Mouse (Mus musculus): Measurements from ENCODE around the gene Rab20.
"Not testable (repeated sequence)": the region's sequence is repeated elsewhere in the genome, so short reads cannot be mapped to it uniquely, and the experiment has no call there.

Rab20 gene

DNA sequence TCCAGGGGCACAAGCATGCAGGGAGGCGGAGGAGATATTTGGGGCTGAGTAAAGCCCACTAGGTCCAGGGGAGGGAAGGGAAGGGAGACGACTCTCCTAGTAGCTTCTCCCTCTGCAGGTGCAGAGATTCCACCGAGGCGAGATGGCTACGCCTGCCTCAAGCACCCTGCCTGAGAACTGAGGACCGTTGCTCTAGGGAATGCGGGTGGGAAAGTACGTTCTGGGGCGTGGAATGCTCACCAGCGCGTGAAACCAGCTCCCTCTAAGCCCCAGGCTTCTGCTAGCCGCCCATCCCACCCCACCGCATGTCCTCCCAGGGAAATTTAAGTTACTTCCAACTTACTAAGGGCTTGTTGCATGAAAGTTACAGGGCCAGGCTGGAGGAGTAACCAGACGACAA is 1.1 kb upstream of the Rab20 start:
- no peak for DNase-seq (ENCODE audit: low spot score)

DNA sequence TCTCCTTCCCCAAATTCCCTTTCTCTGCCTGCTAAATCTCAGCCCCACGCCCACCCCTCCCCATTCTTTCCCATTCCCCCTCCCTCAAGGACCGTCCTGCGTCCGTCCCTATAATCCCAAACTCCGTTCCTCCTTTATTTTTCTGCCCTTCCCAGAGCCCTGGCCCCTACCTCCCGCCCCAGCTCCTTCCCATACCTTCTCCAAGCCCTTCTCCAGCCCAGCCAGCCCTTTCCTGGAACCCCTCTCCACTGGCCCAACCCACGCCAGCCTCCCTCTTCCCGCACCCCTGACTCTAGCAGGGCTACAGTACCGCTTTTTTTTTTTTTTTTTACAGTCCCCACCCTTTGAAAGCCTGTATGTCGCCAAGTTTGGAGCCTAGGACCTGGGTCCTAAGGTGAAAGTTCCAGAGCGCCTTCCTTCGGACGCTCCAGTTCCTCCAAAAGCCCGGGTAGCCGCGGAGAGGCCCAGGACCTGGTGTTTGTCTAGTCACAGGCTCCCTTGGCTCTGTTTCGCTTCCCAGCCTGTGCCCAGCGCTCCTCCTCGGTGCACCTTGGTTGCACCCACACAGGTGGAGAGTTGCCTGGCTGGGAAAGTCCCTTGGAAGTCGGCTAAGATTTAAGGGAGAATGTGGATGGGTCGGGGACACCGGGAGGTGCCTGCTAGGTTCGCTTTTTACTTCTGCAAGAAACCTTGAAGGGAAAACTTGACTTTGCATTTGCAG is 457 bp upstream of the Rab20 start:
- DNase-seq (ENCODE audit: low spot score), result no peak

DNA sequence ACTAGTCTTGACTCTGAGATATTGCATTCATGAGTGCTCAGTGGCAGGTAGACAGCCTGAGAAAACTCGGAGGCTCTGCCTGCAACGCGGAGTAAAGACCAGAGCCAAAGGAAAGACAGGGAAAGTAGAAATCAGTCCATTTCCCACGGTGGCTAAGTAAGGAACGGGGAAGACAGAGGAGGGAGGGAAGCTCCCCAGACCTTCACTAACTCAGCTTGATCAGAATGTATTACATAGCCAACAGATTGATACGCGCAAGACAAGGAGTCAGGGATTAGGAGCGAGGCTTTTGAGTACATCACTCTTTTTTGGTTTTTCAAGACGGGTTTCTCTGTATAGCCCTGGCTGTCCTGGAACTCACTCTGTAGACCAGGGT is 1.3 kb downstream of the Rab20 start:
- DNase-seq (ENCODE audit: low spot score), result no peak

DNA sequence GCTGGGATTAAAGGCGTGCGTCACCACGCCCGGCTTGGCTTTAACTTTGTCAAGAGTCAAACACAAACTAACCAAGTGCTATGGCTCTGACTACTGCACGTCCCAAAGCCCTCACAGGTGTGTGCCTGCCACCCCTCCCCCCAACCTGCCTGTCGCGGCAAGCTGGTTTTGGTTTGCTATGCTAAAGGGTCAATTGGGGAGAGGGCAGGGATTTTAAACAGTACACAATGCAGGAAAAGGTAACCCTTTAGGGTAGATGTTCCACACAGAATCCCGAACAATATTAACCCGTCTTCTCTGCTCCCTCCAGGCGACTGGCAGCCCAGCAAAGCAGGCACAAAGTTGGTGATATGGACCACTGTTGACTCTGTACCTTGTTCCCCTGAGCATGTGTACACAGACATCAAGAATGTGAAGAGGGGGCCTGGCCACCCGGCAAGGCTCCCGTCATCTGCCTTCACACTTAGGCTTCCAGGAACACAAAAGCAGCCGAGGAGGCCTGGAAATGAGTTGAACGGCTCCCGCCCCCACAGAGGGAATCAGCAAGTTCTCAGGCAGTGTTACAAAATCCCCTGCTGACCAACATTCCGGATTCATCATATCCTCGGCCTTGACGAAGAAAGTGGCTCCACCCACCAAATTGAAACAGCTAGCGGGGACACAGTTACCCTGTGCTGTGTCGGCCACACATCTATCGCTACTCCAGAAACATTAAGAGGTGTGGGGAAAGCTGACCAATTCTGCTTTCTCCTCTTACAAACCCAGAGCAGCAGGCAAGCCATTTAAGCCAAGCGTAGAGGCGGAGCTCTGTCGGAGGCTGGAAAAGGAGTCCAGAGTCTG is 2.0 kb downstream of the Rab20 start:
- DNase-seq (ENCODE audit: low spot score), result peak; percentile 70

DNA sequence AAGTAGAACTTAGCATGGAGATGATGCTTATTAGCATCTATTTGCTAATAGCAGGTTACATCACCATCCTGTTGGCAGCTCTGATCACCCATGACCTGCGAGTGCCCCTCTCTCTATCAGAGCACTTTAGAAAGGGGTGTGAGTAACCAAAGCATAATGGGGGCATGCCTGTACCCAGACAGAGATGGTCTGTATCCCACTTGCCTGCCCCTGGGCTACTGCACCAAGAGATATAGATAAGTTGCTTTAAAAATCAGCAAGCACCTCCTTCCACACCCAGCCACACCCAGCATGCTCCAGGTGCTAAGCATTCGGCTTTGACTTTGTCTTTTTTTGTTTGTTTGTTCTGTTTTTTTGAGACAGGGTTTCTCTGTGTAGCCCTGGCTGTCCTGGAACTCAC is 2.6 kb downstream of the Rab20 start:
- no peak for DNase-seq (ENCODE audit: low spot score)

DNA sequence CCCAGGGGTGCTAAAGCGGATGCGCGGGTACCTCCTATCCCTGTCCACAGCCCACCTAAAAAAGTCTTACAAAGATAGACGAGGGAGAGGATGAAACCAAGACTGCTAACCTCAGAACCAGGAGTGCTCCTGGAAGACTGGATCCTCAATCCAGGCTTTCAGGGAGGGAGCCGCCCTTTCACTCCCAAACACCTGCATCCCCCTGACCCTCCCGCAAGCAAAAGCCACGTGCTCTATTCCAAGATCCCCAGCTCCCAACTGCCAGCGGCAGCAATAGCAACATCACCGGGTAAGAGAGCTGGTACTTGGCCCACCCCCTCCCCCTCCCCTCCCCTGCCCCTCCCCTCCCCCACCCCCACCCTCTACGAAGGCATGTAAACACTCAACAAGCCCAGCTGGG is 3.1 kb downstream of the Rab20 start:
- no peak for DNase-seq (ENCODE audit: low spot score)

DNA sequence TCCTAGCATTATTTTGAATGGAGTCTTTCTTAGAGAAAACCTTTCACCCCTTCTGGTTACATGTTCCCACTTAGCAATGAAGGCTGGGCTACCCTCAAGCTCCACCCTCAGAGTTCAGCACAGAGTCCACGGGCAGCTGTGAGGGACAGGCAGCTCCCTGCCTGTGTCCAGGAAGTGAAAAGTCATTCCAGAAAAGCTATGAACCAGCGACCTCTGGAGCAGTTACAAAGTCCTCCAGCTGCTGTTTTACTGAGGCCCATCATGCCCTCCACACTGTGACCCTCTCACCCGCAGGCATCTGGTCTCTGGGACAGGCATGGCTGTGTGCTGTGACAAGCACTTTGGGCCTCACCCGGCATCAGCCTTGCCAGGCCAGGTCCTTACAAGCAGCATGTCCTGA is 5.4 kb downstream of the Rab20 start:
- peak; percentile 74 for DNase-seq (ENCODE audit: low spot score)

DNA sequence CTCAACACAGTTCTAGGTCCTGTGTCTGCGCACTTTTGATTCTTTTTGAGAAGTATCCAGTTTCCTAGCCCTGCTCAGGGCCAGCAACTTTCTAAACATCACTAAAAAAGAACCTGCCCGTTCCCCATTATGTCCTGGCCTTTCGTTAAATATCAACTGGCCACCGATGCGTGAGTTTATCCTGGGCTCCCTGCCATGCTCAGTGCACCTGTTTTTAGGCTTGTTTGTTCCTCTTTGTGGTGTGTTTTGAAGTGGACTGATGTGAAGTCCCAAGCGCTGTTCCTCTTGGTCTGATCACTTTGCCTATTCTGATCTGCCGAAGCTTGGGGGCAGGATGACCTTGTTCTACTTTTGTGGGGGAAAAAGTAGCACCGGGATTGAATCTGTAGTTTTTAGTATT is 7.2 kb downstream of the Rab20 start:
- DNase-seq (ENCODE audit: low spot score), result no peak

DNA sequence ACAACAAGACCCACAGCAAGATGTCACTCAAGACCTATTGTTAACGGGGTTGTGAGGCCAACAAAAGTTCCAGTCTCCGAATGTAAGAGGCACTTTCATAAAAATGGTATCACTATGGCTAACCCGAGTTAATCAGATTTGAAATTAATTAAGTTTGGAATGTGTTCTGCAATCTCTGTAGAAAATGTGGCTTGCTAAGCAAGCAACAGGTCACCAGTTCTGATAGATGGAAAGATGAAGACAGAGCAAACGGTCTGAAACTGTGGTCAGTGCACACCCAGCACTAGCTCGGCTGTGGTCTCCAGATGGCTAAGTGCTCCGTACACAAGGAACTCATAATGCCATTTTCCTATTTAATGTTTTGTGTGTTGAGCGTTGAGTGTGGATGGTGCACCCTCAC is 7.8 kb downstream of the Rab20 start:
- DNase-seq (ENCODE audit: low spot score), result no peak

DNA sequence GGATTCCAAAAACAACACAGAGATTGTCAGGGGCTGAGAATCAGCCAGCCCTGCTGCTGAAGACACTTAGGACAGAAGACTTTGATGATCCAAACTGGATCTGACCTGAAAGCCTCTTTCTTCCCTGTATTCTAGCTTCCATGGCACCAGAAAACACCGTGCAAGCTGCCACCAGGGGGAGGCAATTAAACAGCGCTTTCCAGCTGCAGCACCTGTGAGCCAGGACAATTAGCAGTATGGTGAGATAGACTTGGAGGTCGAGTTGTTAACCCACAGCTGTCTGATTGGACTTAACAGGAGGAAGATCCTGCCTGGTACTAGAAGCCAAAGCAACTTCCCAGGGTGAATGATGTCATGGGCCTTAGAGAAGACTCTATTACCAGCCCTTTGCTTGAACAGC is 9.4 kb downstream of the Rab20 start:
- peak; percentile 52 for DNase-seq (ENCODE audit: low spot score)

DNA sequence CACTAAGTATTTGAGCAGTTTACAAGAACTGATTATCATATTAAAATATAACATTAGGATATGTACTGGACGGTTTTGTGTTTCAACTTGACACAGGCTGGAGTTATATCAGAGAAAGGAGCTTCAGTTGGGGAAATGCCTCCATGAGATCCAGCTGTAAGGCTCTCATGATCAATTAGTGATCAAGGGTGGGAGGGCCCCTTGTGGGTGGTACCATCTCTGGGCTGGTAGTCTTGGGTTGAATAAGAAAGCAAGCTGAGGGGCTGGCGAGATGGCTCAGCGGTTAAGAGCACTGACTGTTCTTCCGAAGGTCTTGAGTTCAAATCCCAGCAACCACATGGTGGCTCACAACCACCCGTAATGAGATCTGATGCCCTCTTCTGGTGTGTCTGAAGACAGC is 12.0 kb downstream of the Rab20 start:
- not testable (repeated sequence) for DNase-seq (ENCODE audit: low spot score)

DNA sequence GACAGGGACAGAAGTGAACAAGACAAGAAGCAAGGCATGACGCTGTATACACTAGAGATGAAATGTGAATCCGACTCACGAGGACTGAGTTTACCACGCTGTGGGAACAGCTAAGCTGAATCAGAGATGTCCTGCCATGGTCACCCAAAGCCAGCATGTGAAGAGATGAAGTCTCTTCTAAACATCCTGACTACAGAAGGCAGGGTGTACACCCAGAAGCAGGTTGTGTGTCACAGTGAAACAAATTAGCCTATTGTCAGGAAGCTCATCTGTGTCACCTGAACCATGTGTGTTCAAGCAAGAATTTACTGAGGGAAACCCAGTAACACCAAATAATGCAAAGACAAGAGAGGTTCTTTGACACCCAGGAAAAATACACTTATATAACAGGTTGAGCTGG is 12.9 kb downstream of the Rab20 start:
- no peak for DNase-seq (ENCODE audit: low spot score)

DNA sequence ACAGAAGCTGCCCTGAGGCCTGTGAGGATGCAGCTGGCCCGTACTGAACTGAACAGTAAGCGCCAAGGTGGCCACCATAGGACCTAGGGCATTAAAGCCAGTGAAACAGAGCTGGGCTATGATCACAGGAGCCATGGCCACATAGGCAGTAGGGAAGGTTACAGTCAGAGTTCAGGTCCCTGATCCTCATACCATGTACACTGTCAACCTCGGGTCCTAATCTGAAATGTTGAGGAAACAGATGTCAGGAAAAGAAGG is 13.9 kb downstream of the Rab20 start:
- DNase-seq (ENCODE audit: low spot score), result no peak

DNA sequence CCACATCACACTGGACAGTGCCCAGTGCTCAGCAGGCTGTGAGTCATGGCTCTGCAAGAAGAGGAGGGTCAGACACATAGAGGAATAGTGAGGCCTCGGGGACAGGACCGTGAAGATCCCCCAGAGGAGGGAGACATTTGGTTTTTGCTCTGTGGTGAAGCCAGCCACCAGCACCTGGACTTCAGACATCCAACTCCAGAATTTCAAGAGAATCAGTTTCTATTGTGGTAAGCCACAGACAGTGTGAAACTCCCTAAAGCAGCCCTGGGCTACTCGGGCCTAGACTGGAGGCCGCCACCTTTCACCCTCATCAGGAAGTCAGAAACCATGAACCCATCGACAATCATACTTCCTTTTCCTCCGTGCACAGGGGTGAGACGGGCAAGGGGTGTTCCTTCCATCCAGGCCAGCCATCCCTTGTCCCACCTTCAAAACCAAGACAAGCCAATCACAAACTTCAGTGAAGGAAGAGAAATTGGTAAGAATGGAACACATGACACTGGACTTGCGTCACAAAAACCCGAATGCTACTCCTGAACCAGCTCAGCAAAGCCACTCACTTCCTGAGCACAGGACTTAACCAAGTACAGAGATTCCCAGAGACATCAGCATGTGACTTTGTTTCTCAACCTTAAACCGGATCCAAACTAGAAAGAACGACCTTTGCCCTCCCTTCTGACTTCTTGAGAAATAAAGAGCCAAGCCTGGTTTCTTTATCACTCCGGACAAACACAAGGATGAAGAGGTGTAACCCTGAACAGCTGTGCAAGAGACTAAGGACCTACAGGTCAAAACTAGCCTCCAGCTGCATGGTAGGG is 14.4 kb downstream of the Rab20 start:
- peak; percentile 70 for DNase-seq (ENCODE audit: low spot score)

DNA sequence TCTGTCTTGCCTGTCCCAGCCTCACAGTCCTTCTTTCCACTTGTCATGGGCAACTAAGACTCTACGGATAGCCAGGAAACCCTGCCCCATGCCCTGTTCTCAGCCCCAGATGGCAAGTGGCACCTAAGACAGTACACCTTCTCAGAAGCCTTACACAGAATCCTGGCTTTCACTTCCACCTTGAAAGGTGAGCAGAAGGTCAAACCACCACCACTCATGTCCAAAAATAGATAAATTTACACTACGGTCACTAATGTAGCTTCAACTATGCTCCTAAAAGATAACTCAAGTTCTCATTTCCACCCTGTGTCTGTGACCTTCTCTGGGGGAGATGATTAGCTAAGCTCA is 15.0 kb downstream of the Rab20 start:
- no peak for DNase-seq (ENCODE audit: low spot score)

DNA sequence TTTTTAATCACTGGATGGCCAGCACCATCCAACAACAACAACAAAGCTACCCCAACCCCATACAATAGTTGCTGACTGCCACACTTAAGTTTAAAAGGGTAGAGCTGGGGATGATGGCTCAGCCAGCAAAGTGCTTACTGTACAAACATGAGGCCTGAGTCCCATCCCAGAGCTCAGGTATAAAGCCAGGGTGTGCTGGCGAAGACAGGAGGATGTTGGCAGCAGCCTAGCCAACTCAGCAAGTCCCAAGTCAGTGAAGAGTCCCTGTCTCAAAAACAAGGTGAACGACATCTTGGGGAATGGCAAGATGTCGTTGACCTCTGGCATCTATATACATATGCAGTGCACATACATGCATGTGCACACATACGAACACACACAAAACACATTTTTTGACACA is 15.9 kb downstream of the Rab20 start:
- no peak for DNase-seq (ENCODE audit: low spot score)

DNA sequence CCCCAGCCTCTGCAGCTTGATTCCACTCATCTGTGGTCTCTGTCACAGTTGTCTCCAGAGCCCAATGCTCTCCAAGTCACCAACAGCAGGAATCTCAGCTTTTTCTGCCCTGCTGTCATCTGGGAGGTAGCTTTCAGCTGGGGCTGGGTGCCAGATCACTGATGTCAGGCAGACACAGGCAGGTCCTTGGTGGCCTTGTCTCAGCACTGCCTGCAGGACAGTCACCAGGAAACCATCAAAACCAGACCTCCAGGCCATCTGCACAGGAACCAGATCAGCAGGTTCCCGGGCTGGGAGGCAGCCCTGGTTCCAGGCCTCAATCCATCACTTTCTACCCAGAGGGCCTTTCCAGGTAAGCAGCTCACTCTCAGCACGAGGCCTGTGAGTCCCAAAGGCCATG is 16.7 kb downstream of the Rab20 start:
- no peak for DNase-seq (ENCODE audit: low spot score)

DNA sequence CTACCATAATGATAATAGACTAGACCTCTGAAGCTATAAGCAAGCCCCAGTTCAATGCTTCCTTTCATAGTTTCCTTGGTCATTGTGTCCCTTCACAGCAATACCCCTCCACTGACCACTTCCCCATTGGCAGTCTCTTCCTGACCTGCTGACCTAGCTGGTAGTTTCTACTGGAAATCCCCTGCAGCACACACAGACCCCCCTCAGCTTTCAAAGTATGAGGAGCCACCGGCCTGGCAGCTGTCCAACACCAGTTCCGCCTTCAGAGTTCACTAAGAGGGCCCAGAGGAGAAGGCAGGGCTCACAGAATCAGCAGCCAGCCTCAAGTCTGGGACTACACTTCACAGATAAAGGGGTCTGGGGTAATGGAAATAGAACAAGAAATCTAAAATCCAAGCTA is 17.6 kb downstream of the Rab20 start:
- no peak for DNase-seq (ENCODE audit: low spot score)

DNA sequence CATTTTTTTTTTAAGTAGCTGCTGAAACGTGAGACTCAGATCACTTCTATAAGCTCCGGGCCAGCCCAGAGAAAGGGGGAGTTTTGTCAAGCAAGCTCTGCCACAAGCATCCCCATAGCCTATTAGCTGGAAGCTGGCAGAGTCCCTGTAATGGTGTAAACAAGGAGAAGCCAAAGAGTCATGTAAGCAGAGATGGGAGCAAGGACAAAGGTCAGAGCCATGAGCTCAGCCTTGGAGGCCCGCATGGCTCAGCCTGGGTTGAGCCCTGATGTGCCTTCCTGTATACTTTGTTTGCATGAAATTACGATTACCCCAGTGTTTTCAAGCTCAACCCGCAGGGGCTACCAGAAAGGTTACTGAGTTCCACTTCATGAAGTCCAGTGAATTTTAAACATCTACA is 19.5 kb downstream of the Rab20 start:
- peak; percentile 82 for DNase-seq (ENCODE audit: low spot score)

DNA sequence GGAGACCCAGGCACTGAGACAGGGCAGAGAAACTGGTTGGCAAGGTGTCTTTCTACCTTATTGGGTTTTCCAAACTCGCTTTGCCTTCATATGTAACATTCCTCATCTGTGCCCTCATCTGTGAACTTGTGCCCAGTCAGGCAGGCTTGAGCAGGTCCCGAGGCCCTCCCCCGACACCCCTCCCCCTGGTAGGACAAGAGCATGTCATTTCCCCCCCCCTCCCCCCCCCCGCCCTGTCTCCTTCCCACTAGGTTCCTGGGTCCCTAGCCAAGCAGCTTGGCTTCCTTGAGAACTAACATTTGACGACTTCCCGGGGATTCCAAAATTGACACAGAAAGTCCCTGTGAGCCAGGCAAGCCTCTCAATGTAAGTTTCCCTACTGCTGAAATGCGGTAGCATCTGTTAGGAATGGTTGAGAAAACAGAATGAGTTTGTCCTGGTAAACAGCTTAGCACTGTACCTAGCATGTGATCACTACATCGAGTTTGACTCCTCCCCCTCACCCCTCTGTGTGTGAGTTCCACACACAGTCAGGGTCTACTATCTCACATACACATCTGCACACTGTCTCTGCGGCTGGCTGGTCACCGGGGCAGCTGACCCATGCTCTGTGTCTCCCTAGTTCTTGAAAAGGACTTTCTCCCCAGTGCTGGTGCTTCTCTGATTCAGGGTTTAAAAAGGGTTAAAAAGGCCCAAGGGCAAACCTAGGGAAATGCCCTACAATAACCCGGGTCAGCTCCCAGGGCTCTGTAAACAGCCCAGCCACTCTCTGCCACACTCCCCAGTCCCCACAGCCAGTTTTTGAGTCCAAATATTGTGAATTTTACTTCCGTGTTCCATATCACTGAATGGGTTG is 20.3 kb downstream of the Rab20 start:
- peak; percentile 73 for DNase-seq (ENCODE audit: low spot score)

DNA sequence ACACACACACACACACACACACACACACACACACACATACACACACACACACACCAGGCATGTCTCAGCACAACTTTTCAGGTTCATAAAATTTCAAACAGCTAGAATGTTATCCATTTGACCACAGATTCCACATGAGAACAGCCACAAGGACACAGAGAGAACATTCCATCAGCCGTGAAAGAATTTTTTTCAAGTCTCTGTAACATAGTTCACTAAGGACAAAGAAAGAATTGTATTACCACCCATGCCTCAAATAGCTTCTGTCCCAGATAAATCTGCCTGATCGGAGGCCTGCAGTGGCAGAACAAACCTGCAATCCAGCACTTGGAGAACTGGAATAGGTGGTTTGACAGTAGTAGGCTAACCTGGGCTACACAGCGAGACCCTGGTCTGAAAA is 21.2 kb downstream of the Rab20 start:
- peak; percentile 41 for DNase-seq (ENCODE audit: low spot score)

DNA sequence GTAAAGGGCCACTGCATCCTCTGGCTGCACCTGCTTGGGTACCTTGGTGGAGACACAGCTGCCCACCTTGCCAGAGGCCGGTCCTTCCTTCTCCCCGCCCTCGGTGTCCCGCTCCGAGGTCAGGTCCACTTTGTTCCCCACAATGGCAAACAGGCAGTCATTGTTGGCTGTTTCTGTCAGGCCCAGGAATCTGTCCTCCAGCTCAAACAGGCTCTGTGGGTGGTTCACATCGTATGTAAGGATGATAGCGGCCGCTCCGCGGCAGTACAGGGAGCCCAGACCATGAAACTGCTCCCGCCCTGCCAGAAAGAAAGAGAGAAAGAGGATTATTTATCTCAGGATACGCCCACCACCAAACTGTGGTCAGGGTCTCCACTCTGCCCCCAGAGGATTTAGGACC is 24.3 kb downstream of the Rab20 start:
- DNase-seq (ENCODE audit: low spot score), result no peak

All from adipocyte (in vitro differentiated cells).